Mouse (Mus musculus) olfactory bulb, adult 2 months (tissue): ENCODE measurements at regions not wholly inside any gene's neighbourhood (a gene's known extent, or its start where the extent isn't known, plus 50 kb on each side); places are given as distances from the start of the nearest gene placed in this dataset.

Experiments
- CTCF ChIP-seq: fragments of 200-500 bp; IDR thresholded peaks from 2 replicates; pipeline ENCODE4 v1.5.1; 2012; ENCODE audit warnings: low read depth, mild to moderate bottlenecking, low read length, moderate library complexity; ENCODE audit not compliant: insufficient read depth
- POLR2A ChIP-seq: fragments of 200-500 bp; IDR thresholded peaks from 2 replicates; pipeline ENCODE4 v1.6.1; 2012; ENCODE audit warnings: mild to moderate bottlenecking, low read depth, low read length, moderate library complexity; ENCODE audit not compliant: insufficient read depth

DNA sequence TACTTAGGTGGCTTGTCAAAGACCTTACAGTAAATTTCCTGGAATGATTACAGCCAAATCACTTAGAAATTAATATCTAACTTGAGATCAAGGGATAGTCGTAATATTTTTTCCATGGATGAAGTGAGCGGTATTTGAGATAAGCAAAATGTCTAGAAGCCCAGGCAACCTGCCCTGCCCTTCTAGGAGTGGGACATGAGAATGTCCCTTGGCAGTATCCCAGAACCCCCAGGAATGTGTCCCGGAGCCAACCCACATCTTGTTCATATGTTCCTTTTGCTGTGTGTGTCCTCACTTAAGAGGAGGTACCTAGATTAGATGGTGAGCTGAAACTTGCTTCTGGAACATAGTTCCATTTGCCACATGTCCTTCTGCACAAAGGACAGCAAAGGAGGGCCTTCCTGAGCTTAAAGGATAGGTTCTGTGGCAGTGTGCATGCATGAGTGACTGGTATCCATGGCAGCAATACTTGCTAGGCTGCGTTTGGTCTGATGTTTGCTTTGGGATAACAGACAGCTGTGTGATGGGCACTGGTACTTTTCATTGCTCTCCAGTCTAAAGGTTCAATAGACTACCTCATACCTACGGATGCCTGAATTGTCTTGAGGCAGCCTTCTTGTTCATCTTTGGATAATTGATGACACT is 231.0 kb upstream of the Krr1 start:
- TF ChIP-seq CTCF (no peak), POLR2A (no peak)
